10 mouse cellular contexts compared by ENCODE assay signal in genomic region chr16:38304460-38305194, GRCm38 (mm10). TPM values are rescaled to one million over a fixed set of nuclear protein-coding genes. Genes with fewer than 3 reads are reported as not detected.
A peak's percentile ranks its signal among the peaks of the same experiment; 100 is the strongest.
DNase-seq lines count a peak whose midpoint lies in the region; ATAC-seq lines count a peak whose summit lies in the region.
"Had no signal": no experiment of that assay in that cellular context is flagged by ENCODE, and none has a peak within 500 bp of the region (broad histone marks: within the 10 kb centered on the region; RNA-seq: fewer than 3 reads in every experiment).

No protein-coding gene starts in this region.

- H3K4me2 ChIP-seq in kidney, embryonic 15.5 days = peak overlapping the region; percentile 36
- peak overlapping the region; percentile 33 for H3K4me2 ChIP-seq in stomach, embryonic 16.5 days (ENCODE audit: low read depth, low read length)
- H3K4me2 ChIP-seq in hindbrain, embryonic 13.5 days = no peak overlapping the region
- H3K4me2 ChIP-seq in forebrain, embryonic 16.5 days (ENCODE audit: low read length) = no peak overlapping the region
- H3K4me2 ChIP-seq: heart, embryonic 15.5 days had no signal

- intact Hi-C loops in left cerebral cortex, postnatal 14 days (cut with DNase I) = no loop called here

- 51% methylated on average over 17 of the region's 17 CpGs for WGBS in kidney, embryonic 15.5 days
- WGBS in stomach, embryonic 16.5 days = 57% methylated on average over 17 of the region's 17 CpGs
- 80% methylated on average over 17 of the region's 17 CpGs for WGBS in hindbrain, embryonic 13.5 days
- 88% methylated on average over 17 of the region's 17 CpGs for WGBS in forebrain, embryonic 16.5 days

- H3K9ac ChIP-seq in kidney, embryonic 15.5 days = no peak overlapping the region
- H3K9ac ChIP-seq in stomach, embryonic 16.5 days (ENCODE audit: low read length) = 0 out of 2 replicates have a peak overlapping the region, but pooled peaks have one; percentile 11
- no peak overlapping the region for H3K9ac ChIP-seq in hindbrain, embryonic 13.5 days
- no peak overlapping the region for H3K9ac ChIP-seq in forebrain, embryonic 16.5 days (replicated peaks; ENCODE audit: low read depth, low read length)
- H3K9ac ChIP-seq: heart, embryonic 15.5 days had no signal

- H3K4me1 ChIP-seq in kidney, embryonic 15.5 days = peaks cover 23% of the 10 kb centered on the region
- H3K4me1 ChIP-seq in stomach, embryonic 16.5 days (ENCODE audit: control insufficient read depth, insufficient read depth, low read length) = no peaks in the 10 kb centered on the region
- peaks cover 18% of the 10 kb centered on the region for H3K4me1 ChIP-seq in hindbrain, embryonic 13.5 days (replicated peaks)
- no peaks in the 10 kb centered on the region for H3K4me1 ChIP-seq in forebrain, embryonic 16.5 days (replicated peaks; ENCODE audit: control insufficient read depth, insufficient read depth, low read length)
- H3K4me1 ChIP-seq: heart, embryonic 15.5 days had no signal

- no peak overlapping the region; the same call in 1 of the 2 replicates for H3K4me3 ChIP-seq in kidney, embryonic 15.5 days (replicated peaks)
- 0 out of 2 replicates have a peak overlapping the region, but pooled peaks have one; percentile 12 for H3K4me3 ChIP-seq in stomach, embryonic 16.5 days (replicated peaks; ENCODE audit: low read length)
- no peak overlapping the region for H3K4me3 ChIP-seq in hindbrain, embryonic 13.5 days
- no peak overlapping the region for H3K4me3 ChIP-seq in forebrain, embryonic 16.5 days (replicated peaks; ENCODE audit: low read length)
- H3K4me3 ChIP-seq: heart, embryonic 15.5 days; megakaryocyte, embryonic 14.5 days had no signal

- no peaks in the 10 kb centered on the region for H3K9me3 ChIP-seq in kidney, embryonic 15.5 days (replicated peaks)
- no peaks in the 10 kb centered on the region for H3K9me3 ChIP-seq in stomach, embryonic 16.5 days (replicated peaks; ENCODE audit: control insufficient read depth, low read length)
- H3K9me3 ChIP-seq in hindbrain, embryonic 13.5 days = no peaks in the 10 kb centered on the region
- no peaks in the 10 kb centered on the region for H3K9me3 ChIP-seq in forebrain, embryonic 16.5 days (ENCODE audit: control insufficient read depth, low read length)
- H3K9me3 ChIP-seq: heart, embryonic 15.5 days had no signal

- no peak overlapping the region for H3K27ac ChIP-seq in kidney, embryonic 15.5 days
- H3K27ac ChIP-seq in stomach, embryonic 16.5 days (ENCODE audit: low read length) = no peak overlapping the region
- H3K27ac ChIP-seq in hindbrain, embryonic 13.5 days = no peak overlapping the region
- H3K27ac ChIP-seq in forebrain, embryonic 16.5 days (ENCODE audit: low read length) = no peak overlapping the region
- H3K27ac ChIP-seq: heart, embryonic 15.5 days had no signal

- no peaks in the 10 kb centered on the region for H3K36me3 ChIP-seq in kidney, embryonic 15.5 days
- no peaks in the 10 kb centered on the region for H3K36me3 ChIP-seq in stomach, embryonic 16.5 days (ENCODE audit: control insufficient read depth, insufficient read depth, low read length)
- no peaks in the 10 kb centered on the region for H3K36me3 ChIP-seq in hindbrain, embryonic 13.5 days
- H3K36me3 ChIP-seq in forebrain, embryonic 16.5 days (ENCODE audit: control insufficient read depth, insufficient read depth) = no peaks in the 10 kb centered on the region
- H3K36me3 ChIP-seq: heart, embryonic 15.5 days had no signal

- H3K27me3 ChIP-seq in kidney, embryonic 15.5 days = 0 out of 2 replicates have a peak, but pooled peaks cover 3% of the 10 kb centered on the region
- H3K27me3 ChIP-seq in stomach, embryonic 16.5 days (ENCODE audit: control insufficient read depth, insufficient read depth, low read length) = no peaks in the 10 kb centered on the region
- no peaks in the 10 kb centered on the region for H3K27me3 ChIP-seq in hindbrain, embryonic 13.5 days
- no peaks in the 10 kb centered on the region for H3K27me3 ChIP-seq in forebrain, embryonic 16.5 days (replicated peaks; ENCODE audit: control insufficient read depth, insufficient read depth, low read length)
- H3K27me3 ChIP-seq: heart, embryonic 15.5 days had no signal

- DNase-seq in ovary, adult 18-20 months (ENCODE audit: low spot score) = peak; percentile 41
- no peak for DNase-seq in ovary, postnatal 10 days (ENCODE audit: low spot score)
- DNase-seq in cerebellum, postnatal 25 days = peak; percentile 40 to 58
- no peak for DNase-seq in left cerebral cortex, postnatal 14 days (ENCODE audit: low spot score in 2 of 2)

- ATAC-seq in kidney, embryonic 15.5 days (replicated peaks; ENCODE audit: low FRiP score) = peak; percentile 64
- ATAC-seq in stomach, embryonic 16.5 days (ENCODE audit: insufficient read depth, low FRiP score) = peak; percentile 62; the same call in 1 of the 2 replicates
- ATAC-seq in hindbrain, embryonic 13.5 days (ENCODE audit: low FRiP score) = no peak
- no peak for ATAC-seq in forebrain, embryonic 16.5 days

RNA-seq across cellular contexts. Expression of gene Nr1i2, which starts 10.0 kb away (rescaled TPM):
- polyA plus RNA-seq in kidney, embryonic 15.5 days (2015; fragmentation: Nextera tagmentation; extraction: Ambion mirVana) = 0.35 and 0.49 TPM in 2 replicates
- 8.6 and 9.2 TPM in 2 replicates for polyA plus RNA-seq in stomach, embryonic 16.5 days (2015; fragmentation: Nextera tagmentation; extraction: Ambion mirVana)
- polyA plus RNA-seq in hindbrain, embryonic 13.5 days (2015; fragmentation: Nextera tagmentation; extraction: Ambion mirVana) = 0.09 TPM in 1 of 2 replicates, not detected in the other
- not detected for total RNA-seq in left cerebral cortex, postnatal 14 days (2021)
- polyA plus RNA-seq in forebrain, embryonic 16.5 days (2015; fragmentation: Nextera tagmentation; extraction: Ambion mirVana) = not detected in 2 replicates
- polyA plus RNA-seq: heart, embryonic 15.5 days had no signal

RNA-seq across cellular contexts. Expression of gene Maats1, which starts 37.3 kb away (rescaled TPM):
- 0.14 and 0.27 TPM in 2 replicates for polyA plus RNA-seq in kidney, embryonic 15.5 days (2015; fragmentation: Nextera tagmentation; extraction: Ambion mirVana)
- polyA plus RNA-seq in stomach, embryonic 16.5 days (2015; fragmentation: Nextera tagmentation; extraction: Ambion mirVana) = 0.15 TPM in 1 of 2 replicates, not detected in the other
- polyA plus RNA-seq in hindbrain, embryonic 13.5 days (2015; fragmentation: Nextera tagmentation; extraction: Ambion mirVana) = 0.74 and 1.8 TPM in 2 replicates
- total RNA-seq in left cerebral cortex, postnatal 14 days (2021) = 1 to 10 TPM; 1.1 to 1.2 TPM
- polyA plus RNA-seq in forebrain, embryonic 16.5 days (2015; fragmentation: Nextera tagmentation; extraction: Ambion mirVana) = 0.43 and 0.66 TPM in 2 replicates

RNA-seq across cellular contexts. Expression of gene Cox17, which starts 42.2 kb away (rescaled TPM):
- polyA plus RNA-seq in kidney, embryonic 15.5 days (2015; fragmentation: Nextera tagmentation; extraction: Ambion mirVana) = 167 and 189 TPM in 2 replicates
- 151 and 186 TPM in 2 replicates for polyA plus RNA-seq in stomach, embryonic 16.5 days (2015; fragmentation: Nextera tagmentation; extraction: Ambion mirVana)
- polyA plus RNA-seq in hindbrain, embryonic 13.5 days (2015; fragmentation: Nextera tagmentation; extraction: Ambion mirVana) = 98.7 and 106 TPM in 2 replicates
- total RNA-seq in left cerebral cortex, postnatal 14 days (2021) = 10 to 100 TPM; 88.0 to 89.4 TPM
- polyA plus RNA-seq in forebrain, embryonic 16.5 days (2015; fragmentation: Nextera tagmentation; extraction: Ambion mirVana) = 85.4 and 88.6 TPM in 2 replicates

RNA-seq across cellular contexts. Expression of gene Gm21987, which starts 42.2 kb away (rescaled TPM):
- polyA plus RNA-seq in kidney, embryonic 15.5 days (2015; fragmentation: Nextera tagmentation; extraction: Ambion mirVana) = not detected in 2 replicates
- polyA plus RNA-seq in stomach, embryonic 16.5 days (2015; fragmentation: Nextera tagmentation; extraction: Ambion mirVana) = 0.52 and 0.90 TPM in 2 replicates
- not detected in 2 replicates for polyA plus RNA-seq in hindbrain, embryonic 13.5 days (2015; fragmentation: Nextera tagmentation; extraction: Ambion mirVana)
- not detected for total RNA-seq in left cerebral cortex, postnatal 14 days (2021)
- not detected in 2 replicates for polyA plus RNA-seq in forebrain, embryonic 16.5 days (2015; fragmentation: Nextera tagmentation; extraction: Ambion mirVana)

RNA-seq across cellular contexts. Expression of gene Popdc2, which starts 57.4 kb away (rescaled TPM):
- polyA plus RNA-seq in kidney, embryonic 15.5 days (2015; fragmentation: Nextera tagmentation; extraction: Ambion mirVana) = 1.1 and 5.7 TPM in 2 replicates
- 12.3 and 16.2 TPM in 2 replicates for polyA plus RNA-seq in stomach, embryonic 16.5 days (2015; fragmentation: Nextera tagmentation; extraction: Ambion mirVana)
- 0.49 and 0.61 TPM in 2 replicates for polyA plus RNA-seq in hindbrain, embryonic 13.5 days (2015; fragmentation: Nextera tagmentation; extraction: Ambion mirVana)
- total RNA-seq in left cerebral cortex, postnatal 14 days (2021) = under 1 TPM; 0.64 to 0.89 TPM
- polyA plus RNA-seq in forebrain, embryonic 16.5 days (2015; fragmentation: Nextera tagmentation; extraction: Ambion mirVana) = 0.31 and 0.51 TPM in 2 replicates

Comparison
In these comparisons a context has a peak if more than half of its experiments do, and no peak if none do; other contexts are left out.
1. DNase-seq: peak in ovary, adult 18-20 months (single experiment) and cerebellum, postnatal 25 days (2 of 2); none in ovary, postnatal 10 days (single experiment) and left cerebral cortex, postnatal 14 days (0 of 2).
2. ATAC-seq: peak in kidney, embryonic 15.5 days (single experiment) and stomach, embryonic 16.5 days (single experiment); none in hindbrain, embryonic 13.5 days (single experiment) and forebrain, embryonic 16.5 days (single experiment).
3. H3K4me2 ChIP-seq: peak in kidney, embryonic 15.5 days (single experiment) and stomach, embryonic 16.5 days (single experiment); none in hindbrain, embryonic 13.5 days (single experiment) and forebrain, embryonic 16.5 days (single experiment).